In the genomic region with DNA sequence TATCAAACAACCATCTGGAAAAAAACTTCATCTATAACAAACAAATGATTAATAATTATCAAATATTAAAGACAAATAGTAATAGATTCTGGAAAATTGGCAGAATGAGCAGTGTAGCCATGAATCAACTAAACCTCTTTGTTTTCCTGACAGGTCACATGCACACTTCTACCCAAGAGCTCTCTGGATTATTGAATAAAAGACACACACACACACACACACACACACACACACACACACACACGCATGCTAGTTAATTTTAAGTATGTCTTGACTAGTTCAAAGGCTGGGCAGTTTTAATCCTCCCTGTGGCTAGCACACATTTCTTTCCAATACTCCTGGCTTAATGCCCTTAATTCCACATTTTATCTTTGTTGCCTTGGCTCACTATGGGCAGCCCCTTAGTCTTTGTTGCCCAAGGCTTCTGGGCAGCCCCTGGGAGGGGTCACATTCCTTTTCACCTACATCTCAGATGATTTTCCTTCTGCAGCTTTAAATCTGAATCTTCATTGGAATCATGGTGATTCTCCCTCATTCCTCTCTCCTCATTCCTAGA, we compare ENCODE assay signal across 14 mouse cellular contexts.
"Had no signal": no experiment of that assay in that cellular context is flagged by ENCODE, and none has a peak within 500 bp of the region (broad histone marks: within the 10 kb centered on the region; RNA-seq: fewer than 3 reads in every experiment).

No protein-coding gene starts in this region.

- H3K27ac ChIP-seq: kidney, embryonic 15.5 days; limb, embryonic 12.5 days; liver, embryonic 15.5 days; neural tube, embryonic 13.5 days had no signal

- H3K4me3 ChIP-seq: kidney, embryonic 15.5 days; limb, embryonic 12.5 days; liver, embryonic 15.5 days; neural tube, embryonic 13.5 days had no signal

- H3K9me3 ChIP-seq: liver, embryonic 15.5 days had no signal

- H3K4me2 ChIP-seq: kidney, embryonic 15.5 days; limb, embryonic 12.5 days; liver, embryonic 15.5 days; neural tube, embryonic 13.5 days had no signal

- DNase-seq: kidney, adult 2 months; kidney, postnatal 14 days; lung, adult 2 months; lung, postnatal 36 days; retina, postnatal 1 day; right cerebral cortex, postnatal 4 days; spleen, adult 18-20 months; thymus, adult 2 months; thymus, postnatal 36 days had no signal

- H3K9ac ChIP-seq: kidney, embryonic 15.5 days; limb, embryonic 12.5 days; liver, embryonic 15.5 days; neural tube, embryonic 13.5 days had no signal

- H3K27me3 ChIP-seq: kidney, embryonic 15.5 days; limb, embryonic 12.5 days; liver, embryonic 15.5 days; neural tube, embryonic 13.5 days had no signal

- H3K4me1 ChIP-seq: kidney, embryonic 15.5 days; limb, embryonic 12.5 days; liver, embryonic 15.5 days; neural tube, embryonic 13.5 days had no signal

- H3K36me3 ChIP-seq: kidney, embryonic 15.5 days; limb, embryonic 12.5 days; liver, embryonic 15.5 days; neural tube, embryonic 13.5 days had no signal

- ATAC-seq: lung, postnatal 0 days had no signal
